Mouse (Mus musculus) MEL (cell line): Measurements from ENCODE around the gene Psmb10. TPM values are rescaled to one million over a fixed set of nuclear protein-coding genes. Genes with fewer than 3 reads are reported as not detected.
A peak's percentile ranks its signal among the peaks of the same experiment; 100 is the strongest.

Experiments used
- DNase-seq: peaks from one replicate; pipeline ENCODE4 v3.0.0; 2011; ENCODE audit warnings: low read depth, low spot score
- H3K27ac ChIP-seq: 2 replicates; pipeline ENCODE4 v1.5.1; 2012; ENCODE audit warnings: low read depth, mild to moderate bottlenecking, control low read depth, low read length, moderate library complexity; ENCODE audit not compliant: control insufficient read depth
- H3K27me3 ChIP-seq, 2 experiments: fragments of 150-350 bp in 1 of 2; sonication (generic) in 1 of 2; 2 replicates each; pipeline ENCODE4 v1.6.1; 2012; ENCODE audit warnings: low read length in 2 of 2, mild to moderate bottlenecking in 2 of 2, improper control_type of control experiment in 1 of 2, moderate library complexity in 1 of 2; ENCODE audit not compliant: insufficient read depth in 2 of 2, control insufficient read depth in 1 of 2
- H3K36me3 ChIP-seq, 2 experiments: 2 replicates each; pipeline ENCODE4 v1.6.1; 2012 to 2014; ENCODE audit warnings: low read length in 2 of 2, improper control_type of control experiment in 1 of 2, inconsistent platforms in 1 of 2, mild to moderate bottlenecking in 1 of 2; ENCODE audit not compliant: insufficient read depth in 2 of 2, control insufficient read depth in 1 of 2
- H3K4me1 ChIP-seq, 2 experiments: fragments of 150-350 bp in 1 of 2; sonication (generic) in 1 of 2; 2 replicates each; pipeline ENCODE4 v1.6.1; 2012; ENCODE audit warnings: low read length in 2 of 2, improper control_type of control experiment in 1 of 2, mild to moderate bottlenecking in 1 of 2; ENCODE audit not compliant: insufficient read depth in 2 of 2, control insufficient read depth in 1 of 2
- H3K4me3 ChIP-seq, 2 experiments: fragments of 150-350 bp in 1 of 2; sonication (generic) in 1 of 2; 2 replicates each; pipeline ENCODE4 v1.5.1; 2012; ENCODE audit warnings: low read depth in 2 of 2, low read length in 2 of 2, mild to moderate bottlenecking in 2 of 2, moderate library complexity in 2 of 2, control low read depth in 1 of 2, improper control_type of control experiment in 1 of 2; ENCODE audit not compliant: control insufficient read depth in 1 of 2, insufficient read depth in 1 of 2
- H3K79me2 ChIP-seq: 2 replicates; pipeline ENCODE4 v1.6.1; 2012; ENCODE audit warnings: mild to moderate bottlenecking, low read length, moderate library complexity; ENCODE audit not compliant: control insufficient read depth, poor library complexity, insufficient read depth
- H3K9ac ChIP-seq: 2 replicates; pipeline ENCODE4 v1.6.1; 2012; ENCODE audit warnings: low read depth, mild to moderate bottlenecking, control low read depth, low read length, moderate library complexity; ENCODE audit not compliant: control insufficient read depth, poor library complexity, severe bottlenecking
- H3K9me3 ChIP-seq: fragments of 150-350 bp; sonication (generic); replicated peaks from 2 replicates; pipeline ENCODE4 v1.6.1; 2012; ENCODE audit warnings: mild to moderate bottlenecking, low read length, improper control_type of control experiment, moderate library complexity; ENCODE audit not compliant: insufficient read depth
- BHLHE40 ChIP-seq: IDR thresholded peaks from 2 replicates; pipeline ENCODE4 v1.6.1; 2012; ENCODE audit warnings: low read depth, mild to moderate bottlenecking, inconsistent platforms, low read length, improper control_type of control experiment, borderline replicate concordance
- CTCF ChIP-seq, 3 experiments: IDR thresholded peaks in 2 of 3; conservative IDR thresholded peaks in 1 of 3; 2 replicates each; pipeline ENCODE4 v1.5.1; 2011 to 2012; ENCODE audit warnings: low read length in 3 of 3, low read depth in 2 of 3, mild to moderate bottlenecking in 2 of 3, improper control_type of control experiment in 1 of 3, inconsistent platforms in 1 of 3, mixed read lengths in 1 of 3, moderate library complexity in 1 of 3; ENCODE audit not compliant: control insufficient read depth in 1 of 3, insufficient read depth in 1 of 3, poor library complexity in 1 of 3, severe bottlenecking in 1 of 3
- ELF1 ChIP-seq: IDR thresholded peaks from 2 replicates; pipeline ENCODE4 v1.6.1; 2014; ENCODE audit warnings: low read depth, mild to moderate bottlenecking, inconsistent platforms, low read length, improper control_type of control experiment, moderate library complexity
- EP300 ChIP-seq, 2 experiments: IDR thresholded peaks; 2 replicates each; pipeline ENCODE4 v1.6.1; 2011; ENCODE audit warnings: improper control_type of control experiment in 2 of 2, low read length in 2 of 2, low read depth in 1 of 2, mild to moderate bottlenecking in 1 of 2
- ETS1 ChIP-seq: IDR thresholded peaks from 2 replicates; pipeline ENCODE4 v1.6.1; 2012; ENCODE audit warnings: low read depth, mild to moderate bottlenecking, inconsistent platforms, low read length, improper control_type of control experiment, moderate library complexity
- GATA1 ChIP-seq: IDR thresholded peaks from 2 replicates; pipeline ENCODE4 v1.6.1; 2011; ENCODE audit warnings: low read depth, low read length, improper control_type of control experiment
- KAT2A ChIP-seq: conservative IDR thresholded peaks from 2 replicates; pipeline ENCODE4 v1.6.1; 2012; ENCODE audit warnings: low read depth, low read length, improper control_type of control experiment, inconsistent platforms
- MAX ChIP-seq: IDR thresholded peaks from 2 replicates; pipeline ENCODE4 v1.6.1; 2011; ENCODE audit warnings: low read length, improper control_type of control experiment
- MAZ ChIP-seq: IDR thresholded peaks from 2 replicates; pipeline ENCODE4 v1.6.1; 2012; ENCODE audit warnings: low read depth, mild to moderate bottlenecking, inconsistent platforms, low read length, improper control_type of control experiment
- MXI1 ChIP-seq: IDR thresholded peaks from 2 replicates; pipeline ENCODE4 v1.6.1; 2011; ENCODE audit warnings: mild to moderate bottlenecking, low read depth, low read length, improper control_type of control experiment
- MYB ChIP-seq: IDR thresholded peaks from 2 replicates; pipeline ENCODE4 v1.6.1; 2011; ENCODE audit warnings: mild to moderate bottlenecking, low read depth, low read length, improper control_type of control experiment
- MYC ChIP-seq: IDR thresholded peaks from 2 replicates; pipeline ENCODE4 v1.6.1; 2011; ENCODE audit warnings: low read depth, mild to moderate bottlenecking, low read length, improper control_type of control experiment, moderate library complexity
- NELFE ChIP-seq: IDR thresholded peaks from 2 replicates; pipeline ENCODE4 v1.6.1; 2011; ENCODE audit warnings: low read depth, low read length, improper control_type of control experiment
- NRF1 ChIP-seq: IDR thresholded peaks from 2 replicates; pipeline ENCODE4 v1.6.1; 2014; ENCODE audit warnings: low read depth, mild to moderate bottlenecking, inconsistent platforms, low read length, improper control_type of control experiment, moderate library complexity; ENCODE audit not compliant: poor library complexity, insufficient read depth, severe bottlenecking
- POLR2AphosphoS2 ChIP-seq: IDR thresholded peaks from 2 replicates; pipeline ENCODE4 v1.6.1; 2011; ENCODE audit warnings: low read length, improper control_type of control experiment
- POLR2AphosphoS5 ChIP-seq: IDR thresholded peaks from 2 replicates; pipeline ENCODE4 v1.6.1; 2012; ENCODE audit warnings: low read depth, borderline replicate concordance, mild to moderate bottlenecking, inconsistent platforms, low read length, moderate library complexity, mixed read lengths
- RCOR1 ChIP-seq: IDR thresholded peaks from 2 replicates; pipeline ENCODE4 v1.6.1; 2012; ENCODE audit warnings: low read depth, mild to moderate bottlenecking, inconsistent platforms, low read length, improper control_type of control experiment
- SIN3A ChIP-seq: IDR thresholded peaks from 2 replicates; pipeline ENCODE4 v1.6.1; 2012; ENCODE audit warnings: low read length, improper control_type of control experiment, inconsistent platforms
- TAL1 ChIP-seq: IDR thresholded peaks from 2 replicates; pipeline ENCODE4 v1.6.1; 2012; ENCODE audit warnings: mild to moderate bottlenecking, inconsistent platforms, low read length, moderate library complexity, mixed read lengths
- TBP ChIP-seq: IDR thresholded peaks from 2 replicates; pipeline ENCODE4 v1.8.0; 2011; ENCODE audit warnings: low read depth, low read length, improper control_type of control experiment
- TCF12 ChIP-seq: IDR thresholded peaks from 2 replicates; pipeline ENCODE4 v1.6.1; 2014; ENCODE audit warnings: low read depth, mild to moderate bottlenecking, inconsistent platforms, low read length, improper control_type of control experiment, moderate library complexity
- ZC3H11A ChIP-seq: IDR thresholded peaks from 2 replicates; pipeline ENCODE4 v1.6.1; 2012; ENCODE audit warnings: low read depth, mild to moderate bottlenecking, inconsistent platforms, low read length, improper control_type of control experiment
- ZMIZ1 ChIP-seq: IDR thresholded peaks from 2 replicates; pipeline ENCODE4 v1.6.1; 2012; ENCODE audit warnings: low read depth, mild to moderate bottlenecking, inconsistent platforms, low read length, improper control_type of control experiment, moderate library complexity
- ZNF384 ChIP-seq: IDR thresholded peaks from 2 replicates; pipeline ENCODE4 v1.6.1; 2012; ENCODE audit warnings: low read depth, mild to moderate bottlenecking, inconsistent platforms, low read length, improper control_type of control experiment
- polyA plus RNA-seq, 2 experiments: library from polyadenylated mRNA; stranded (reverse) in 1 of 2; unstranded in 1 of 2; fragments of >175 nt in 1 of 2; fragments of >200 nt in 1 of 2; gene quantifications; 2 replicates each; pipeline versions ENCODE4 v1.2.1 to v1.2.4; 2012; ENCODE audit warnings: low replicate concordance in 2 of 2, low read depth in 1 of 2; ENCODE audit not compliant: insufficient read length in 2 of 2, insufficient read depth in 1 of 2, missing spikeins in 1 of 2
- total RNA-seq: library from RNA; depleted of rRNA; stranded (reverse); fragments of 300-350 nt; gene quantifications from 2 replicates; pipeline ENCODE4 v1.2.3, GENCODE M21; 2012

The Psmb10 gene
- total and polyA plus RNA-seq, 3 experiments = 193 to 275 TPM; not detected in 1

DNA sequence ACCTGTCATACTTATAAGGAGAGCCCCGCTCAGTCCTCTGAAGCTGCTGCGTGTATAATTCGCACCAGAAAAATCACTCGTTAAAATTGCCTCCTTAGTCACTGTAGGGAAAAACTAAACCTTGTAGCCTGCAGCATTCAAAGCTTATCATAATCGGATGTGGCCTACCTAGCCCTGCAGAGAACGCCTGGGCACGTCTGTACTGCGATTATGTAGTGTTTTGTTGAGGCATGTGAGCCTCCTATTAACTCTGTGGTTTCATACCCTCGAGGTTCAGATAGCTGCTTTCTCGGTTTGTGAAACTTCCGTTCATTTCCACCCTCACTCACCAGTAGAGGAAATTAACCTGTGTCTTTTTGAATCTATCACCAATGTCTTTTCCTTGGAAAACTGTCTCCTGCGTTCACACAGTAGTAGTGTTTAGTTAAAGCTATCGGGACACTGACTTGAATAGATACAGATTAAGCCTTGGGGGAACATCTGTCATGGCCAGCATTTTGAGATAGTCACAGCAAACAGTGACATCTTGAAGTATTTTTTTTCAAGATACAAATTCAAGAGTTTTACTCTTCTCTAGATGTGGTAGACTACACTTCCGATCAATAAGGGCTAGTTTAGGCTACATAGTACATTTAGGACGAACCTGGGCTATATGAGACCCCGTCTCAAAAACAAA, 37.2 kb downstream of the Psmb10 start:
- peak; percentile 88 for DNase-seq
- no peaks in the 10 kb centered on the region for H3K27me3 ChIP-seq
- H3K9me3 ChIP-seq = no peaks in the 10 kb centered on the region
- H3K4me1 ChIP-seq = peaks cover 5 to 8% of the 10 kb centered on the region in 2 experiments
- H3K36me3 ChIP-seq = peaks cover 0 to 6% of the 10 kb centered on the region in 2 experiments; a peak in 3 of 4 replicates
- peak overlapping the region; percentile 83 for H3K27ac ChIP-seq
- H3K79me2 ChIP-seq = peaks cover 6% of the 10 kb centered on the region; the same call in 1 of the 2 replicates
- TF ChIP-seq EP300 (IDR thresholded peaks at IDR 0.05; ENCODE audit: low read depth in 1 of 2, low read length in 2 of 2) = peak; percentile 58 to 68
- TF ChIP-seq TAL1 = peak; percentile 65
- TF ChIP-seq ZC3H11A = no peak
- TF ChIP-seq TCF12 = 0 out of 2 replicates have a peak, but pooled peaks have one; percentile 41
- no peak for TF ChIP-seq MYB
- peak; percentile 60 for TF ChIP-seq GATA1
- TF ChIP-seq BHLHE40 = peak; percentile 44; the same call in 1 of the 2 replicates
- TF ChIP-seq MXI1 = peak; percentile 86
- TF ChIP-seq RCOR1 = peak; percentile 43
- no peak for TF ChIP-seq POLR2AphosphoS5
- peak; percentile 21; the same call in 1 of the 2 replicates for TF ChIP-seq KAT2A
- peak; percentile 65; the same call in 1 of the 2 replicates for TF ChIP-seq TBP
- TF ChIP-seq MYC = peak; percentile 84
- no peak for TF ChIP-seq CTCF (IDR thresholded peaks at IDR 0.05 in 2 of 3, conservative IDR thresholded peaks at IDR 0.05 in 1 of 3; ENCODE audit: control insufficient read depth in 1 of 3, insufficient read depth in 1 of 3, low read depth in 2 of 3, low read length in 3 of 3, poor library complexity in 1 of 3, severe bottlenecking in 1 of 3)
- no peak for TF ChIP-seq MAZ
- peak; percentile 30; the same call in 1 of the 2 replicates for TF ChIP-seq ZNF384
- no peak for TF ChIP-seq ELF1
- TF ChIP-seq NELFE = peak; percentile 12; the same call in 1 of the 2 replicates
- TF ChIP-seq SIN3A = peak; percentile 70
- no peak for TF ChIP-seq NRF1
- TF ChIP-seq ZMIZ1 = no peak
- TF ChIP-seq ETS1 = peak; percentile 72
- peak; percentile 81 for TF ChIP-seq MAX
- TF ChIP-seq POLR2AphosphoS2 = peak; percentile 48; the same call in 1 of the 2 replicates
- peak overlapping the region; percentile 96 for H3K9ac ChIP-seq
- H3K4me3 ChIP-seq = peak overlapping the region; percentile 67 to 94
